Mouse (Mus musculus): Measurements from ENCODE around the gene 4430402I18Rik. TPM values are rescaled to one million over a fixed set of nuclear protein-coding genes. Genes with fewer than 3 reads are reported as not detected.
"Not testable (repeated sequence)": the region's sequence is repeated elsewhere in the genome, so short reads cannot be mapped to it uniquely, and the experiment has no call there.

Gene 4430402I18Rik
- total and polyA plus RNA-seq, 3 experiments, result 0.14 to 0.51 (median 0.15) TPM

DNA sequence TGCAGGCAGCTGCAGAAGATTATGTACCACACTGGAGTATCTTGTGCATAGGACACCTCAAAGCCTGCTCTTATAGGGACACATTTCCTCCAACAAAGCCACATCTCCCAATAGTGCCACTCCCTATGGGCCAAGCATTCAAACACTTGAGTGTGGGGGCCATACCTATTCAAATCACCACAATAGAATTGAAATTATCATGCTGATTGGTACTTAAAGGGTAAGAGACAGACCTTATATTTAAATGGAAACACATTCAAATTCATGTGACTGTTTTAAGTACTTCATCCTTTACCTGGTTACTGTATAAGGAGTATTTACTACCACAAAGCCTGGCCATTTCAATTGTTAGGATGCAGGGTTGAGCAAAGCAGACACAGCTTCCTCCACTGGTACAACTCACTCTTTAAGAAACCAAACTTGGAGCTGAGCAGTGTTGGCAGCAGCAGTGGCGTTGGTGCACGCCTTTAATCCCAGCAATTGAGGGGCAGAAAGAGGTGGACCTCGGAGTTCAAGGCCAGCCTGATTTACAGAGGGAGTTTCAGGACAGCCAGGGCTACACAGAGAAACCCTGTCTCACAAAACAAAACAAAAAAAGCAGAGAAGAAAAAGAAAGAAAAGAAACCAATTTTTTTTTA is 40.6 kb upstream of the 4430402I18Rik start:
- no peak overlapping the region for H3K4me2 ChIP-seq (ENCODE audit: insufficient read depth, low read depth, poor library complexity, severe bottlenecking)
- H3K27ac ChIP-seq (ENCODE audit: insufficient read depth, low read depth), result no peak overlapping the region
- in situ Hi-C loops (cut with MboI; ENCODE audit: low pct_ligation_motif_present, low pct_unique_long_range_greater_than_20kb, low sequenced_read_pairs), result no loop called here
- TF ChIP-seq USF2 (conservative IDR thresholded peaks at IDR 0.05; ENCODE audit: low read depth, low read length), result no peak
- TF ChIP-seq MYC (IDR thresholded peaks at IDR 0.05; ENCODE audit: low read depth, low read length), result no peak
- TF ChIP-seq ZC3H11A (IDR thresholded peaks at IDR 0.05; ENCODE audit: low read depth, low read length), result no peak
- no peak for TF ChIP-seq BHLHE40 (IDR thresholded peaks at IDR 0.05; ENCODE audit: low read depth, low read length)
- no peak for TF ChIP-seq NRF1 (IDR thresholded peaks at IDR 0.05; ENCODE audit: low read depth, low read length)
- no peak for TF ChIP-seq MAZ (IDR thresholded peaks at IDR 0.05; ENCODE audit: low read depth, low read length)
- no peak for TF ChIP-seq TBP (conservative IDR thresholded peaks at IDR 0.05; ENCODE audit: low read depth, low read length)
- TF ChIP-seq USF1 (IDR thresholded peaks at IDR 0.05; ENCODE audit: low read depth, low read length), result no peak
- TF ChIP-seq MEF2A (IDR thresholded peaks at IDR 0.05; ENCODE audit: borderline replicate concordance, low read depth, low read length), result no peak
- TF ChIP-seq ZKSCAN1 (IDR thresholded peaks at IDR 0.05; ENCODE audit: borderline replicate concordance, low read depth, low read length), result no peak
- TF ChIP-seq GABPA (IDR thresholded peaks at IDR 0.05; ENCODE audit: insufficient replicate concordance, low read depth, low read length), result no peak
- TF ChIP-seq RCOR1 (conservative IDR thresholded peaks at IDR 0.05; ENCODE audit: low read depth, low read length), result no peak
- no peak for TF ChIP-seq JUN (IDR thresholded peaks at IDR 0.05; ENCODE audit: insufficient read depth, low read depth, low read length)
- TF ChIP-seq RAD21 (IDR thresholded peaks at IDR 0.05; ENCODE audit: low read depth, low read length), result no peak
- TF ChIP-seq KAT2A (IDR thresholded peaks at IDR 0.05; ENCODE audit: insufficient replicate concordance, low read length), result no peak
- TF ChIP-seq IRF4 (IDR thresholded peaks at IDR 0.05; ENCODE audit: low read depth, low read length), result no peak
- no peak for TF ChIP-seq ETS1 (conservative IDR thresholded peaks at IDR 0.05; ENCODE audit: low read depth, low read length)
- TF ChIP-seq PAX5 (IDR thresholded peaks at IDR 0.05; ENCODE audit: low read length), result no peak
- no peak for TF ChIP-seq ZNF384 (IDR thresholded peaks at IDR 0.05; ENCODE audit: low read depth, low read length)
- no peak for TF ChIP-seq HCFC1 (IDR thresholded peaks at IDR 0.05; ENCODE audit: low read depth, low read length)
- DNase-seq (ENCODE audit: extremely low read depth), result no peak
- peaks cover 0 to 7% of the 10 kb centered on the region in 2 experiments; a peak in 1 of 4 replicates for H3K4me1 ChIP-seq (ENCODE audit: control insufficient read depth in 1 of 2, insufficient read depth in 2 of 2)
- no peak overlapping the region for H3K4me3 ChIP-seq (replicated peaks in 1 of 3; ENCODE audit: low read depth in 2 of 3, low read length in 2 of 3, poor library complexity in 1 of 3)
- no peaks in the 10 kb centered on the region; the same call in none of the 2 replicates for H3K79me2 ChIP-seq (replicated peaks; ENCODE audit: control insufficient read depth, extremely low read depth, insufficient read depth, poor library complexity, severe bottlenecking)
- H3K9me3 ChIP-seq (replicated peaks; ENCODE audit: low read length), result no peaks in the 10 kb centered on the region
- dilution Hi-C loops (cut with MboI; ENCODE audit: extremely low pct_ligation_motif_present, extremely low pct_unique_long_range_greater_than_20kb, low sequenced_read_pairs), result no loop called here
- H3K9ac ChIP-seq (ENCODE audit: insufficient read depth, low read depth), result no peak overlapping the region
- no peaks in the 10 kb centered on the region for H3K27me3 ChIP-seq (replicated peaks)
- peaks cover 28 to 73% of the 10 kb centered on the region in 2 experiments for H3K36me3 ChIP-seq (replicated peaks in 1 of 2; ENCODE audit: control insufficient read depth in 1 of 2, insufficient read depth in 1 of 2, low read length in 1 of 2)

DNA sequence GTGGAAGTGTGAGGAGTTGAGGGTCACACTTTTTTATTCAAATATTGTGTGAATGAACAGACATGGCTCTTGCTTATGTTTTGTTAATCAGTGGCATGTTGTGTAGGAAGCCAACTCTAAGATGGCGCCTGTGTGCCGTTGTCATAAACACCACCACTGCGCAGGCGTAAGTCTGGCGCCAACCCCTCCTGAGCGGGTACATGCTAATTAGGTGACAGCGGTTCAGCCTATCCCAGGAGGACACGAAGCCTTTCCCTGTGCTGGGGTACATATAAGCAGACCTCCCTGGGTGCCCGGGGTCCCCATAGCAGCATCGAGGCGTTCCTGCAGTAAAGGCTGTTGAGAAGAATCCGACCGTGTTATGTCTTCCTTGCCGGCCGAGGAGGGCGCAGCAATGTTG is 32.7 kb upstream of the 4430402I18Rik start:
- H3K9me3 ChIP-seq (replicated peaks; ENCODE audit: low read length); H3K79me2 ChIP-seq (replicated peaks; ENCODE audit: control insufficient read depth, extremely low read depth, insufficient read depth, poor library complexity, severe bottlenecking); dilution Hi-C loops (cut with MboI; ENCODE audit: extremely low pct_ligation_motif_present, extremely low pct_unique_long_range_greater_than_20kb, low sequenced_read_pairs); in situ Hi-C loops (cut with MboI; ENCODE audit: low pct_ligation_motif_present, low pct_unique_long_range_greater_than_20kb, low sequenced_read_pairs); H3K4me3 ChIP-seq (replicated peaks in 1 of 3; ENCODE audit: low read depth in 2 of 3, low read length in 2 of 3, poor library complexity in 1 of 3); H3K9ac ChIP-seq (ENCODE audit: insufficient read depth, low read depth); H3K4me1 ChIP-seq (ENCODE audit: control insufficient read depth in 1 of 2, insufficient read depth in 2 of 2); H3K27ac ChIP-seq (ENCODE audit: insufficient read depth, low read depth); H3K27me3 ChIP-seq (replicated peaks); DNase-seq (ENCODE audit: extremely low read depth); H3K4me2 ChIP-seq (ENCODE audit: insufficient read depth, low read depth, poor library complexity, severe bottlenecking): not testable (repeated sequence)
- H3K36me3 ChIP-seq (replicated peaks in 1 of 2; ENCODE audit: control insufficient read depth in 1 of 2, insufficient read depth in 1 of 2, low read length in 1 of 2), result peaks cover 39 to 73% of the 10 kb centered on the region in 2 experiments
